10 mouse cellular contexts compared by ENCODE assay signal in genomic region chr15:4561431-4561970, GRCm38 (mm10).
DNase-seq lines count a peak whose midpoint lies in the region; ATAC-seq and TF ChIP-seq lines count a peak whose summit lies in the region.
"Had no signal": no experiment of that assay in that cellular context is flagged by ENCODE, and none has a peak within 500 bp of the region (broad histone marks: within the 10 kb centered on the region; RNA-seq: fewer than 3 reads in every experiment).

No protein-coding gene starts in this region.

- no peak for TF ChIP-seq EP300 in stomach, postnatal 0 days (optimal IDR thresholded peaks at IDR 0.05)

- no peak overlapping the region for H3K4me2 ChIP-seq in hindbrain, postnatal 0 days (ENCODE audit: low read depth, low read length)
- no peak overlapping the region for H3K4me2 ChIP-seq in hindbrain, embryonic 11.5 days (replicated peaks; ENCODE audit: low read depth, low read length)
- no peak overlapping the region for H3K4me2 ChIP-seq in stomach, postnatal 0 days (replicated peaks; ENCODE audit: low read depth)
- H3K4me2 ChIP-seq: limb, embryonic 13.5 days had no signal

- H3K4me1 ChIP-seq in hindbrain, postnatal 0 days (ENCODE audit: insufficient read depth, low read length), result no peaks in the 10 kb centered on the region
- H3K4me1 ChIP-seq in hindbrain, embryonic 11.5 days (replicated peaks; ENCODE audit: control insufficient read depth, insufficient read depth, low read length), result no peaks in the 10 kb centered on the region
- H3K4me1 ChIP-seq in stomach, postnatal 0 days (replicated peaks; ENCODE audit: control insufficient read depth, insufficient read depth), result no peaks in the 10 kb centered on the region
- H3K4me1 ChIP-seq: limb, embryonic 13.5 days had no signal

- H3K9me3 ChIP-seq in hindbrain, postnatal 0 days (ENCODE audit: low read length), result no peaks in the 10 kb centered on the region
- H3K9me3 ChIP-seq in hindbrain, embryonic 11.5 days (ENCODE audit: control insufficient read depth, low read length), result no peaks in the 10 kb centered on the region
- H3K9me3 ChIP-seq in stomach, postnatal 0 days (ENCODE audit: control insufficient read depth, low read length), result no peaks in the 10 kb centered on the region
- H3K9me3 ChIP-seq: limb, embryonic 13.5 days had no signal

- H3K27ac ChIP-seq in hindbrain, postnatal 0 days, result no peak overlapping the region
- H3K27ac ChIP-seq in hindbrain, embryonic 11.5 days (ENCODE audit: low read depth, low read length), result no peak overlapping the region
- no peak overlapping the region for H3K27ac ChIP-seq in stomach, postnatal 0 days (replicated peaks)
- H3K27ac ChIP-seq: heart, adult 2 months; limb, embryonic 13.5 days had no signal

- no peak for TF ChIP-seq CTCF in hindbrain, postnatal 0 days (IDR thresholded peaks at IDR 0.05; ENCODE audit: low read depth)
- TF ChIP-seq CTCF in stomach, postnatal 0 days (IDR thresholded peaks at IDR 0.05; ENCODE audit: low read depth), result no peak

- 55% methylated on average over 6 of the region's 6 CpGs for WGBS in hindbrain, postnatal 0 days
- WGBS in hindbrain, embryonic 11.5 days, result 66% methylated on average over 6 of the region's 6 CpGs
- WGBS in stomach, postnatal 0 days, result 28% methylated on average over 6 of the region's 6 CpGs

- ATAC-seq in hindbrain, postnatal 0 days, result no peak
- no peak for ATAC-seq in hindbrain, embryonic 11.5 days (ENCODE audit: low FRiP score)
- ATAC-seq in stomach, postnatal 0 days (ENCODE audit: low FRiP score, low TSS enrichment), result no peak

- H3K4me3 ChIP-seq in hindbrain, postnatal 0 days (ENCODE audit: low read length), result no peak overlapping the region
- H3K4me3 ChIP-seq in hindbrain, embryonic 11.5 days (ENCODE audit: low read depth, low read length), result no peak overlapping the region
- no peak overlapping the region for H3K4me3 ChIP-seq in stomach, postnatal 0 days (ENCODE audit: low read depth, low read length)
- H3K4me3 ChIP-seq: heart, adult 2 months; limb, embryonic 13.5 days had no signal

- peak; percentile 11 for DNase-seq in hindbrain, postnatal 0 days (ENCODE audit: low spot score)
- DNase-seq in hindbrain, embryonic 11.5 days (ENCODE audit: low spot score), result no peak
- peak; percentile 7 to 21 for DNase-seq in adrenal gland, adult 18-20 months (ENCODE audit: low spot score in 2 of 2)
- peak; percentile 38 to 51 for DNase-seq in cerebellum, postnatal 14 days
- DNase-seq in kidney, postnatal 10 days, result peak; percentile 25
- DNase-seq in stomach, postnatal 0 days (ENCODE audit: low spot score), result no peak
- no peak for DNase-seq in left cerebral cortex, adult 11 months (ENCODE audit: low spot score)
- DNase-seq in thymus, postnatal 10 days (ENCODE audit: low spot score in 2 of 2), result no peak

- H3K9ac ChIP-seq in hindbrain, postnatal 0 days (replicated peaks; ENCODE audit: low read length), result no peak overlapping the region
- H3K9ac ChIP-seq in hindbrain, embryonic 11.5 days (ENCODE audit: low read depth, low read length), result no peak overlapping the region
- no peak overlapping the region for H3K9ac ChIP-seq in stomach, postnatal 0 days (ENCODE audit: low read length)
- H3K9ac ChIP-seq: limb, embryonic 13.5 days had no signal

- no peaks in the 10 kb centered on the region for H3K27me3 ChIP-seq in hindbrain, postnatal 0 days (ENCODE audit: insufficient read depth, low read length)
- no peaks in the 10 kb centered on the region for H3K27me3 ChIP-seq in hindbrain, embryonic 11.5 days (ENCODE audit: control insufficient read depth, insufficient read depth, low read length)
- no peaks in the 10 kb centered on the region for H3K27me3 ChIP-seq in stomach, postnatal 0 days (ENCODE audit: control insufficient read depth, insufficient read depth, low read length)
- H3K27me3 ChIP-seq: limb, embryonic 13.5 days had no signal

- H3K36me3 ChIP-seq in hindbrain, postnatal 0 days (ENCODE audit: insufficient read depth, low read length), result no peaks in the 10 kb centered on the region
- no peaks in the 10 kb centered on the region for H3K36me3 ChIP-seq in hindbrain, embryonic 11.5 days (ENCODE audit: control insufficient read depth, insufficient read depth, low read length)
- no peaks in the 10 kb centered on the region for H3K36me3 ChIP-seq in stomach, postnatal 0 days (ENCODE audit: control insufficient read depth, insufficient read depth, low read length)
- H3K36me3 ChIP-seq: limb, embryonic 13.5 days had no signal

Comparison
In these comparisons a context has a peak if more than half of its experiments do, and no peak if none do; other contexts are left out.
1. DNase-seq: peak in hindbrain, postnatal 0 days (single experiment), adrenal gland, adult 18-20 months (2 of 2), cerebellum, postnatal 14 days (2 of 2) and kidney, postnatal 10 days (single experiment); none in hindbrain, embryonic 11.5 days (single experiment), stomach, postnatal 0 days (single experiment), left cerebral cortex, adult 11 months (single experiment) and thymus, postnatal 10 days (0 of 2).